Mouse (Mus musculus) limb, embryonic 13.5 days (tissue): ENCODE data around the gene Saa3. TPM values are rescaled to one million over a fixed set of nuclear protein-coding genes. Genes with fewer than 3 reads are reported as not detected.
"Not testable (repeated sequence)": the region's sequence is repeated elsewhere in the genome, so short reads cannot be mapped to it uniquely, and the experiment has no call there.

ENCODE experiments used
- ATAC-seq: fragments of 200-750 bp; cut with Nextera tagmentation; 2 replicates; pipeline ENCODE4 v1.8.0; 2017; ENCODE audit warnings: low read depth, moderate number of reproducible peaks, moderate TSS enrichment; ENCODE audit not compliant: low FRiP score
- H3K27ac ChIP-seq: fragments of 300-500 bp; sonication (generic); 2 replicates; pipeline ENCODE4 v1.5.1; 2015; ENCODE audit warnings: inconsistent platforms, mild to moderate bottlenecking, moderate library complexity
- H3K27me3 ChIP-seq: fragments of 300-500 bp; sonication (generic); 2 replicates; pipeline ENCODE4 v1.6.1; 2015; ENCODE audit warnings: mild to moderate bottlenecking, inconsistent platforms
- H3K36me3 ChIP-seq: fragments of 300-500 bp; sonication (generic); 2 replicates; pipeline ENCODE4 v1.6.1; 2015; ENCODE audit warnings: inconsistent platforms, mild to moderate bottlenecking, moderate library complexity
- H3K4me1 ChIP-seq: fragments of 300-500 bp; sonication (generic); 2 replicates; pipeline ENCODE4 v1.6.1; 2015; ENCODE audit warnings: inconsistent platforms
- H3K4me2 ChIP-seq: fragments of 300-500 bp; sonication (generic); replicated peaks from 2 replicates; pipeline ENCODE4 v1.6.1; 2015; ENCODE audit warnings: inconsistent platforms, mild to moderate bottlenecking, moderate library complexity
- H3K4me3 ChIP-seq: fragments of 300-500 bp; sonication (generic); 2 replicates; pipeline ENCODE4 v1.5.1; 2015; ENCODE audit warnings: moderate library complexity, mild to moderate bottlenecking, inconsistent platforms
- H3K9ac ChIP-seq: fragments of 300-500 bp; sonication (generic); 2 replicates; pipeline ENCODE4 v1.6.1; 2015; ENCODE audit warnings: mild to moderate bottlenecking, inconsistent platforms
- H3K9me3 ChIP-seq: fragments of 300-500 bp; sonication (generic); 2 replicates; pipeline ENCODE4 v1.6.1; 2016; ENCODE audit warnings: inconsistent platforms
- WGBS: fragments of 180-500 bp; shearing (Covaris S2); methylation state at CpG from one replicate; pipeline ENCODE4 v1.1.7; 2015; 5-methylcytosine and 5-hydroxymethylcytosine counted together
- polyA plus RNA-seq: library from polyadenylated mRNA; unstranded; fragments of >200 nt; fragmentation: Nextera tagmentation; extraction: Ambion mirVana; gene quantifications from 2 replicates; pipeline ENCODE4 v1.2.1, GENCODE M21; 2015

Gene Saa3
- polyA plus RNA-seq, 1 experiment from 2014 or later: 0.59 TPM

GRCm38 (mm10) chr7:46696754-46697153 is 18.7 kb downstream of the Saa3 start:
- H3K27ac ChIP-seq: no peak overlapping the region
- no peaks in the 10 kb centered on the region for H3K9me3 ChIP-seq
- no peaks in the 10 kb centered on the region for H3K27me3 ChIP-seq
- WGBS: 81% methylated on average over 1 of the region's 1 CpGs
- no peaks in the 10 kb centered on the region for H3K4me1 ChIP-seq
- H3K9ac ChIP-seq: no peak overlapping the region
- ATAC-seq: no peak
- no peak overlapping the region for H3K4me3 ChIP-seq
- peaks cover 86% of the 10 kb centered on the region for H3K36me3 ChIP-seq
- H3K4me2 ChIP-seq: no peak overlapping the region

- Histone ChIP-seq H3K4me1 (no peaks in the 10 kb centered on the region), H3K4me3 (no peak overlapping the region), H3K9me3 (no peaks in the 10 kb centered on the region), H3K27ac (no peak overlapping the region), H3K27me3 (no peaks in the 10 kb centered on the region), H3K4me2 (no peak overlapping the region), H3K36me3 (peaks cover 44% of the 10 kb centered on the region), H3K9ac (no peak overlapping the region)
- ATAC-seq: no peak
- WGBS: 90% methylated on average over 5 of the region's 5 CpGs
Observed at GRCm38 (mm10) chr7:46686827-46687226, 28.7 kb downstream of the Saa3 start.

- no peak overlapping the region for H3K27ac ChIP-seq
- no peaks in the 10 kb centered on the region for H3K9me3 ChIP-seq
- 0 out of 2 replicates have a peak, but pooled peaks cover 4% of the 10 kb centered on the region for H3K4me1 ChIP-seq
- H3K4me2 ChIP-seq: no peak overlapping the region
- H3K27me3 ChIP-seq: no peaks in the 10 kb centered on the region
- H3K4me3 ChIP-seq: no peak overlapping the region
- no peak overlapping the region for H3K9ac ChIP-seq
- ATAC-seq: no peak
- no peaks in the 10 kb centered on the region for H3K36me3 ChIP-seq
Observed at GRCm38 (mm10) chr7:46680732-46681131, 34.8 kb downstream of the Saa3 start.

- not testable (repeated sequence) for H3K4me2 ChIP-seq, H3K9ac ChIP-seq, H3K9me3 ChIP-seq, H3K36me3 ChIP-seq, H3K27ac ChIP-seq, H3K4me3 ChIP-seq, H3K4me1 ChIP-seq, H3K27me3 ChIP-seq, ATAC-seq
- 82% methylated on average over 7 of the region's 7 CpGs for WGBS
Observed at GRCm38 (mm10) chr7:46679044-46679443, 36.5 kb downstream of the Saa3 start.

GRCm38 (mm10) chr7:46678417-46678816 is 37.1 kb downstream of the Saa3 start:
- Histone ChIP-seq H3K36me3 (no peaks in the 10 kb centered on the region), H3K4me2 (no peak overlapping the region), H3K27me3 (no peaks in the 10 kb centered on the region), H3K4me1 (0 out of 2 replicates have a peak, but pooled peaks cover 4% of the 10 kb centered on the region), H3K9me3 (no peaks in the 10 kb centered on the region), H3K27ac (no peak overlapping the region), H3K9ac (no peak overlapping the region), H3K4me3 (no peak overlapping the region)
- ATAC-seq: no peak
- 87% methylated on average over 3 of the region's 3 CpGs for WGBS

- Histone ChIP-seq H3K4me1 (peaks cover 9% of the 10 kb centered on the region; the same call in 1 of the 2 replicates), H3K27ac (no peak overlapping the region), H3K36me3 (no peaks in the 10 kb centered on the region), H3K4me2 (no peak overlapping the region), H3K9ac (no peak overlapping the region), H3K9me3 (no peaks in the 10 kb centered on the region), H3K27me3 (no peaks in the 10 kb centered on the region), H3K4me3 (no peak overlapping the region)
- 72% methylated on average over 5 of the region's 5 CpGs for WGBS
- ATAC-seq: no peak
Observed at GRCm38 (mm10) chr7:46676808-46677360, 38.6 kb downstream of the Saa3 start.

GRCm38 (mm10) chr7:46675886-46676285 is 39.6 kb downstream of the Saa3 start:
- Histone ChIP-seq H3K27ac (no peak overlapping the region), H3K9me3 (no peaks in the 10 kb centered on the region), H3K4me3 (no peak overlapping the region), H3K4me1 (peaks cover 9% of the 10 kb centered on the region; the same call in 1 of the 2 replicates), H3K36me3 (no peaks in the 10 kb centered on the region), H3K9ac (no peak overlapping the region), H3K27me3 (no peaks in the 10 kb centered on the region), H3K4me2 (no peak overlapping the region)
- no peak for ATAC-seq
- WGBS: 84% methylated on average over 8 of the region's 8 CpGs

GRCm38 (mm10) chr7:46675061-46675460 is 40.4 kb downstream of the Saa3 start:
- no peak for ATAC-seq
- Histone ChIP-seq H3K27ac (no peak overlapping the region), H3K9ac (no peak overlapping the region), H3K4me3 (no peak overlapping the region), H3K27me3 (no peaks in the 10 kb centered on the region), H3K9me3 (no peaks in the 10 kb centered on the region), H3K4me2 (no peak overlapping the region), H3K4me1 (peaks cover 9% of the 10 kb centered on the region; the same call in 1 of the 2 replicates), H3K36me3 (no peaks in the 10 kb centered on the region)
- WGBS: 92% methylated on average over 7 of the region's 7 CpGs

- peaks cover 16% of the 10 kb centered on the region for H3K27me3 ChIP-seq
- 39% methylated on average over 10 of the region's 10 CpGs for WGBS
- H3K4me2 ChIP-seq: no peak within 1 kb of the TSS
- H3K4me3 ChIP-seq: no peak within 1 kb of the TSS
- H3K9me3 ChIP-seq: no peaks in the 10 kb centered on the region
- no peak within 1 kb of the TSS for H3K27ac ChIP-seq
- no peaks in the 10 kb centered on the region for H3K36me3 ChIP-seq
- ATAC-seq: no peak
- no peak within 1 kb of the TSS for H3K9ac ChIP-seq
- H3K4me1 ChIP-seq: peaks cover 10% of the 10 kb centered on the region; the same call in 1 of the 2 replicates
Observed at GRCm38 (mm10) chr7:46672160-46672672, 43.3 kb downstream of the Saa3 start, which contains the start of gene Tph1. Gene Tph1 (minus strand): TSS chr7:46672537.

- no peak overlapping the region for H3K9ac ChIP-seq
- no peak for ATAC-seq
- H3K9me3 ChIP-seq: no peaks in the 10 kb centered on the region
- peaks cover 7% of the 10 kb centered on the region; the same call in 1 of the 2 replicates for H3K4me1 ChIP-seq
- no peak overlapping the region for H3K4me3 ChIP-seq
- H3K36me3 ChIP-seq: no peaks in the 10 kb centered on the region
- peaks cover 36% of the 10 kb centered on the region for H3K27me3 ChIP-seq
- H3K4me2 ChIP-seq: peak overlapping the region; percentile 47
- no peak overlapping the region for H3K27ac ChIP-seq
- WGBS: 1% methylated on average over 21 of the region's 21 CpGs
Observed at GRCm38 (mm10) chr7:46667256-46667655, 48.2 kb downstream of the Saa3 start.

- WGBS: 36% methylated on average over 9 of the region's 9 CpGs
- Histone ChIP-seq H3K9me3 (no peaks in the 10 kb centered on the region), H3K27me3 (peaks cover 36% of the 10 kb centered on the region), H3K4me2 (no peak overlapping the region), H3K4me1 (0 out of 2 replicates have a peak, but pooled peaks cover 4% of the 10 kb centered on the region), H3K36me3 (no peaks in the 10 kb centered on the region), H3K27ac (no peak overlapping the region), H3K4me3 (no peak overlapping the region), H3K9ac (no peak overlapping the region)
- ATAC-seq: no peak
Observed at GRCm38 (mm10) chr7:46665236-46665635, 50.3 kb downstream of the Saa3 start.
